Mouse (Mus musculus) C2C12 (cell line): ENCODE data around the gene Flot2. TPM values are rescaled to one million over a fixed set of nuclear protein-coding genes. Genes with fewer than 3 reads are reported as not detected.
A peak's percentile ranks its signal among the peaks of the same experiment; 100 is the strongest.

Experiments
- H3K27me3 ChIP-seq: one replicate; pipeline ENCODE4 v1.6.1; 2011; ENCODE audit not compliant: control insufficient read depth, insufficient read depth, insufficient read length
- H3K36me3 ChIP-seq: one replicate; pipeline ENCODE4 v1.6.1; 2011; ENCODE audit not compliant: control insufficient read depth, insufficient read depth
- H3K4me3 ChIP-seq: one replicate; pipeline ENCODE4 v1.5.1; 2011; ENCODE audit warnings: mild to moderate bottlenecking, control low read depth; ENCODE audit not compliant: poor library complexity, insufficient read depth, severe bottlenecking
- H3K79me2 ChIP-seq: one replicate; pipeline ENCODE4 v1.6.1; 2011; ENCODE audit not compliant: control insufficient read depth, insufficient read depth
- H3K79me3 ChIP-seq: one replicate; pipeline ENCODE4 v1.6.1; 2011; ENCODE audit warnings: low read depth, control low read depth
- H3ac ChIP-seq: one replicate; pipeline ENCODE3; 2011; ENCODE audit warnings: low read depth; ENCODE audit not compliant: control insufficient read depth, insufficient read length
- CEBPB ChIP-seq: IDR thresholded peaks from one replicate; pipeline ENCODE4 v1.6.1; 2011; ENCODE audit warnings: low read depth, mild to moderate bottlenecking, control low read depth, moderate library complexity
- CTCF ChIP-seq: IDR thresholded peaks from one replicate; pipeline ENCODE4 v1.5.1; 2011; ENCODE audit not compliant: control insufficient read depth, insufficient read depth, insufficient read length
- FOSL1 ChIP-seq: IDR thresholded peaks from one replicate; pipeline ENCODE4 v1.8.0; 2011; ENCODE audit warnings: mild to moderate bottlenecking, low read length; ENCODE audit not compliant: poor library complexity, insufficient read depth, severe bottlenecking
- MAX ChIP-seq: IDR thresholded peaks from one replicate; pipeline ENCODE4 v1.6.1; 2011; ENCODE audit warnings: mild to moderate bottlenecking, control low read depth
- MYOD1 ChIP-seq: IDR thresholded peaks from one replicate; pipeline ENCODE4 v1.6.1; 2011; ENCODE audit warnings: low read depth; ENCODE audit not compliant: control insufficient read depth, insufficient read length
- MYOG ChIP-seq: IDR thresholded peaks from one replicate; pipeline ENCODE4 v1.6.1; 2011; ENCODE audit not compliant: control insufficient read depth, insufficient read length; ENCODE audit errors: extremely low read depth
- USF1 ChIP-seq: IDR thresholded peaks from one replicate; pipeline ENCODE4 v1.6.1; 2011; ENCODE audit warnings: low read depth, mild to moderate bottlenecking, control low read depth, moderate library complexity
- polyA plus RNA-seq: library from polyadenylated mRNA; unstranded; fragments of >200 nt; fragmentation: generic; extraction: Trizol; gene quantifications from one replicate; pipeline ENCODE4 v1.2.1, GENCODE M21; 2012; ENCODE audit warnings: missing spikeins

The Flot2 gene
- polyA plus RNA-seq, 1 experiment = 72.0 TPM

DNA sequence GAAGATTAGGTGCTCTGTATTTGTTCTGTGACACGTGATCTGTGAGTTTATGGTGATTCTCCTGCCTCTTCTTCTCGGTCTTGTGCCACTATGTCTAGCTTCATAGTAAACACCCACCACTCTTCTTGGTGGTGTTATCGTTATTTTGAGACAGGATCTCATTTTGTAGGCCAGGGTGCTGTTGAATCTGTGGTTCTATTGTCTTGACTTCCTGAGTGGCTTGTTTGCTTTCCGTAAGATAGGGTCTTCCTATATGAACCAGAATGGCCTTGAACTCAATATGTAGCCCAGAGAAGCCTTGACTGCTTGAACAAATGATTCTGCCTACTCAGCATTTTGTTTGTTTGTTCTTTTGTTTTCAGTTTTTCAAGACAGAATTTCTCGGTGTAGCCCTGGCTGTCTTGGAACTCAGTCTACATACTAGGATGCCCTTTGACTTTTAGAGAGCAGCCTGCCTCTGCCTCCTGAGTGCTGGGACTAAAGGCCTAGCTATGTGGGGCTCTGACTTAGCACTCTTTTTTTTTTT lies 50.1 kb downstream of the Flot2 start:
- H3K79me3 ChIP-seq = no peaks in the 10 kb centered on the region
- H3K36me3 ChIP-seq = no peaks in the 10 kb centered on the region
- no peaks in the 10 kb centered on the region for H3K79me2 ChIP-seq
- H3K27me3 ChIP-seq = no peaks in the 10 kb centered on the region
- no peak overlapping the region for H3K4me3 ChIP-seq
- H3ac ChIP-seq = no peak overlapping the region
- TF ChIP-seq USF1 (no peak), FOSL1 (no peak), CTCF (no peak), CEBPB (no peak), MYOG (no peak), MYOD1 (no peak), MAX (no peak)

DNA sequence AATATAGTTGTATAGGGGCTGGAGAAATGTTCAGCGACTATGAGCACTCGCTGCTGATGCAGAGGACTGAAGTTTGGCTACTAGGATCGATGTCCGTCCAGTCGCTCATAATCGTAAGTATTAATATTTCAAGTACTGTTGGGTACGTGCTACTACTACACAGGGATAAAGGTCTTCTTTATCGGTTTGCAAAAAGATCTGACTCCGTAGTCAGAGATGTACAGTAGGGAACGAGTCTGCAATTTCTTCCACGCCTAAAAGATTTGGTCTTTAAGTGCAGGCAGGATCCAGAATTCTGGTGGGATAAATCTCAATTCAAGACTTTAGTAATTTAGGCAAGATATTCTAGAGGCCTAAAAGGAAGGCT lies 56.4 kb downstream of the Flot2 start:
- H3K27me3 ChIP-seq = no peaks in the 10 kb centered on the region
- peaks cover 48% of the 10 kb centered on the region for H3K79me2 ChIP-seq
- TF ChIP-seq FOSL1 (no peak), USF1 (no peak), MAX (no peak), CTCF (no peak), MYOD1 (no peak), CEBPB (no peak), MYOG (no peak)
- H3ac ChIP-seq = no peak overlapping the region
- H3K36me3 ChIP-seq = peaks cover 19% of the 10 kb centered on the region
- H3K4me3 ChIP-seq = peak overlapping the region; percentile 99
- peaks cover 45% of the 10 kb centered on the region for H3K79me3 ChIP-seq

DNA sequence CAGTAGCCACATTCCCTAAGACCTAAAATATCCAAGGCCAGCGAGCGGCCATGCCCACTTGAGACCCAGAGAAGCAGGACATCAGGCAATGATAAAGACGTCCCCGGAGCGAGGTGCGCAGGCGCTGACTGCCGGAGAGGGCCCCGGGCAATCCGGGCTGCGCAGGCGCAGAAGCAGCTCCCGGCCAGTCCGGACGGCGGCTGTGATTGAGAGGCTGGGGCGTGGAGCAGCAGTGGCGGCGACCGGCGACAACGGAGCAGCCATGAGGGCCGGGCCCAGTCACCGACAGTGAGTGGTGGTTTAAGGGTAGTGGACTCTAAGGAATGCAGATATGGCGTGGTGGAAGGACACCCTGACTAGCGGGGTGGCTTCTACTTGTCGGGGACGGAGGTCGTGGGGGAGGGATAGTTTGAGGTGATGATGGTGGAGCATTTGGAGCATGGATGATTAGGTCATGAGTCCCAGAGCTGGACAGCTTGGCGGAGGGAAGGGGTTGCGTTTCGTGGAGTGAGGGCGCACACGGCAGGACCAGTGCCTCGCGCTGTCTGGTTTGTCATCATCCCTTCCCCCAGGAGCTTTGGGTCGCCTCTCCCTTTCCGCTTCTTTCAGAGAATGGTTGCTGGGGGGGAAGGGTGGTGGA lies 56.9 kb downstream of the Flot2 start, which contains the start of gene Fam222b:
Gene Fam222b, plus strand, starts transcription at position 157 of the 640 bp plus-strand sequence.
- TF ChIP-seq FOSL1 (no peak), MAX (peak; percentile 45)
- H3K27me3 ChIP-seq = no peaks in the 10 kb centered on the region
- H3ac ChIP-seq = peak within 1 kb of the TSS; percentile 90

DNA sequence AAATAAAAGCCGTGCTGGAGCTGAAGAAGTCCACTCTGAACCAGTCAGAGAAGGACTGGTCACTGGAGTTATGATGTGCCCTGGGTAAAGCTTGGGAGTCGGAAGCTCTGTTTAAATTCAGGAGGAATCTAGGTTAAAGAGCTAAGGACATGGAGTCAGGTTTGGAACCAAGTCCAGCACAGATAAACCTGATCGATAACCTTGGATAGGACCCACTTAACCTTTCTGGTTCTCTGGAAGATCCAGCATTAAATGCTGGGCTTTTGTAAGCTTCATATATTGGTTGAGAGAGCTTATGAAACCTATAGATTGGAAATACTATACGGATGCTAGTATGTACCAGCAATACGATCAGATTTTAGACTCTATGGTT lies 57.4 kb downstream of the Flot2 start:
- TF ChIP-seq CTCF (no peak), FOSL1 (no peak), MYOD1 (no peak), USF1 (no peak), CEBPB (no peak), MYOG (no peak), MAX (no peak)
- H3ac ChIP-seq = peak overlapping the region; percentile 90
- peaks cover 58% of the 10 kb centered on the region for H3K79me2 ChIP-seq

More for the DNA sequence above, 56.9 kb downstream of the Flot2 start, which contains the start of gene Fam222b:
- peaks cover 49% of the 10 kb centered on the region for H3K79me3 ChIP-seq
- H3K36me3 ChIP-seq = peaks cover 24% of the 10 kb centered on the region
- peak within 1 kb of the TSS; percentile 99 for H3K4me3 ChIP-seq
- H3K79me2 ChIP-seq = peaks cover 53% of the 10 kb centered on the region

DNA sequence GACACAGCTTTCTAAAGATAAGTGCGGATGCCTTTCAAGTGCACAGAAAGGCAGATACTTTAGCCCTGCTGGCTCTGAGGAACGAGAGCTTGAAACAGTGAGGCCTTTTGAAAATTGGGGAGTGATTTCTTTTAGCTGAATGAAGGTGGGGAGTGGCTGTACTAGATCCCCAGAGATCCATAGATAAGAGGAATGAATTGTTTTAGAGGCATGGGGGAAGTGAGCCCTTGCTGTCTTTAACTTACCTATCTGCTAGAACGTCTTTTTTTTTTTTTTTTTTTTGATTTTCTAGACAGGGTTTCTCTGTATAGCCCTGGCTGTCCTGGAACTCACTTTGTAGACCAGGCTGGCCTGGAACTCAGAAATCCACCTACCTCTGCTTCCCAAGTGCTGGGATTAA lies 59.3 kb downstream of the Flot2 start:
- peaks cover 26% of the 10 kb centered on the region for H3K36me3 ChIP-seq
- no peaks in the 10 kb centered on the region for H3K27me3 ChIP-seq
- peaks cover 68% of the 10 kb centered on the region for H3K79me3 ChIP-seq
- no peak overlapping the region for H3K4me3 ChIP-seq
- no peak overlapping the region for H3ac ChIP-seq
- H3K79me2 ChIP-seq = peaks cover 77% of the 10 kb centered on the region
- TF ChIP-seq MYOG = no peak
- no peak for TF ChIP-seq MAX
- TF ChIP-seq MYOD1 = no peak
- no peak for TF ChIP-seq USF1

More for the DNA sequence above, 57.4 kb downstream of the Flot2 start:
- peaks cover 53% of the 10 kb centered on the region for H3K79me3 ChIP-seq
- no peaks in the 10 kb centered on the region for H3K27me3 ChIP-seq
- H3K4me3 ChIP-seq = peak overlapping the region; percentile 99
- peaks cover 26% of the 10 kb centered on the region for H3K36me3 ChIP-seq

DNA sequence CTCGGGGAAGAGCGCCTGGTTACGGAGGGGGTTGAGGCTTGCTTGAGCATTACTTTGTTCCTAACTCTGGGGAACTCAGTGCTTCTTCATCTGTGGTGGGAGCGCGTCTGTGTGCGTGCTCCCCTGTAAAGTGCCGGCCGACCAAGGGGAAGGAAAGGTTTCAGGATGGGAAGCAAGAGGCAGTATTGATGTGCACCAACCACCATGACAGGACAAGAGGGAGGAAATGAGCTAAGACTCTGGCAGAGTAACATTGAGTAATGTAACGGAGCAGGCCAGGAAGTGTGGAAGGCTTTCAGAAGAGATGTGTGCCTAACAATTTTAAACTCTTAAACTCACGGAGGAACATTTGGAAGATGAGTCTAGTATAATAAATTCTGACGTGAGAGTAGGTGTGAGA lies 63.0 kb downstream of the Flot2 start:
- TF ChIP-seq CTCF (no peak), CEBPB (no peak), MAX (no peak), MYOD1 (no peak), MYOG (no peak), FOSL1 (no peak), USF1 (no peak)
- Histone ChIP-seq H3K4me3 (no peak overlapping the region), H3K79me3 (peaks cover 92% of the 10 kb centered on the region), H3K79me2 (peaks cover 100% of the 10 kb centered on the region), H3K27me3 (no peaks in the 10 kb centered on the region), H3ac (no peak overlapping the region), H3K36me3 (peaks cover 26% of the 10 kb centered on the region)
